Mouse (Mus musculus) liver, postnatal 0 days (tissue): Measurements from ENCODE around the gene Pkp3. TPM values are rescaled to one million over a fixed set of nuclear protein-coding genes. Genes with fewer than 3 reads are reported as not detected.

Source experiments
- ATAC-seq: fragments of 200-750 bp; cut with Nextera tagmentation; 2 replicates; pipeline ENCODE4 v1.8.0; 2017; ENCODE audit warnings: mild to moderate bottlenecking, moderate library complexity
- DNase-seq: peaks from one replicate; pipeline ENCODE4 v3.0.0-alpha.2; 2016
- H3K27ac ChIP-seq: fragments of 300-500 bp; sonication (generic); 2 replicates; pipeline ENCODE4 v1.5.1; 2014; ENCODE audit warnings: antibody characterized with exemption, moderate library complexity, mild to moderate bottlenecking, low read depth
- H3K27me3 ChIP-seq: fragments of 300-500 bp; sonication (generic); 2 replicates; pipeline ENCODE4 v1.6.1; 2014; ENCODE audit warnings: low read length, control low read depth, mixed read lengths; ENCODE audit not compliant: insufficient read depth
- H3K36me3 ChIP-seq: fragments of 300-500 bp; sonication (generic); replicated peaks from 2 replicates; pipeline ENCODE4 v1.6.1; 2014; ENCODE audit warnings: mild to moderate bottlenecking, control low read depth, low read length, moderate library complexity, mixed read lengths; ENCODE audit not compliant: insufficient read depth
- H3K4me1 ChIP-seq: fragments of 300-500 bp; sonication (generic); 2 replicates; pipeline ENCODE4 v1.6.1; 2014; ENCODE audit warnings: antibody characterized with exemption, mild to moderate bottlenecking, control low read depth; ENCODE audit not compliant: insufficient read depth
- H3K4me2 ChIP-seq: fragments of 300-500 bp; sonication (generic); 2 replicates; pipeline ENCODE4 v1.6.1; 2014; ENCODE audit warnings: low read depth, mild to moderate bottlenecking, low read length, moderate library complexity, mixed read lengths
- H3K4me3 ChIP-seq: fragments of 300-500 bp; sonication (generic); 2 replicates; pipeline ENCODE4 v1.5.1; 2014; ENCODE audit warnings: low read depth, low read length
- H3K9ac ChIP-seq: fragments of 300-500 bp; sonication (generic); replicated peaks from 2 replicates; pipeline ENCODE4 v1.6.1; 2014; ENCODE audit warnings: mild to moderate bottlenecking, moderate library complexity
- H3K9me3 ChIP-seq: fragments of 300-500 bp; sonication (generic); 2 replicates; pipeline ENCODE4 v1.6.1; 2016; ENCODE audit warnings: mild to moderate bottlenecking, control low read depth, low read length, mixed read lengths
- CTCF ChIP-seq: sonication (generic); IDR thresholded peaks from 2 replicates; pipeline ENCODE4 v1.5.1; 2016; ENCODE audit warnings: antibody characterized with exemption, low read depth
- EP300 ChIP-seq: IDR thresholded peaks from 2 replicates; pipeline ENCODE4 v1.6.1; 2016; ENCODE audit warnings: antibody characterized with exemption, low read depth, mild to moderate bottlenecking
- WGBS: fragments of 180-500 bp; shearing (Covaris S2); extraction: QIAGEN DNeasy Blood & Tissue Kit; methylation state at CpG from one replicate; pipeline ENCODE4 v1.1.7; 2014; ENCODE audit not compliant: insufficient replicate concordance; 5-methylcytosine and 5-hydroxymethylcytosine counted together
- polyA plus RNA-seq: library from polyadenylated mRNA; unstranded; fragments of >200 nt; fragmentation: Nextera tagmentation; extraction: Ambion mirVana; gene quantifications from 2 replicates; pipeline ENCODE4 v1.2.1, GENCODE M21; 2015

Pkp3 gene
- polyA plus RNA-seq, 1 experiment from 2014 or later, result 1.5 TPM

DNA sequence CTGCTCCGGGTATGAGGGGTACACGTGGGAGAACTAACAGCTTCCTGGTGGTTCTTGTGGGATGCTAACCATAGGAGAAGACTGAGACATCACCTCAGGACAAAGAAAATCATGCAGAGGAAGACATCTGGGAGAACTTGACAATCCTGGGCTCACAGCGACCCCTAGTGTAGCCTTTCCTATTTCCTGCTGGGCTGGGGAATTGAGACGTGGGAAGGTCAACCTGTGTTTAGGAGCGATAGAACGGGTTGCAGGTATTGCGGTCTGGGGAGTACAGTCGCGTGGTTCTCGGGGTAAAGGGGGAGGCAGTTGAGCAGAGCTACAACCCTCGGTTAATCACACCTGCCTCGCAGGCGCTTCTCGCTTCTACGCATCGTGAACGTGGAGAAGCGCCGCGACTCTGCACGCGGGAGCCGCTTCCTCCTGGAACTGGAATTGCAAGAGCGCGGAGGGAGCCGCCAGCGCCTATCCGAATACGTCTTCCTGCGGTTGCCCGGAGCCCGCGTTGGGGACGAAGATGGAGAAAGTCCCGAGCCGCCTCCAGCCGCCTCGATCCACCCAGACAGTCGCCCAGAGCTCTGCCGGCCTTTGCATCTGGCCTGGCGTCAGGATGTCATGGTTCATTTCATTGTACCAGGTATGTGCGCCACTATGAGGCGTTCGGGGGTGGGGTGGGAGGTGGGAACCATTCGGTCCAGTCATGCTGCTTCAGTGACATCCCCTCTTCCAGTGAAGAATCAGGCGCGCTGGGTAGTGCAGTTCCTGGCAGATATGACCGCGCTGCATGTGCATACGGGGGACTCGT is 7.8 kb upstream of the Pkp3 start:
- no peaks in the 10 kb centered on the region for H3K36me3 ChIP-seq
- peaks cover 24% of the 10 kb centered on the region for H3K27me3 ChIP-seq
- DNase-seq (peak; percentile 85), ATAC-seq (peak; percentile 49; the same call in 1 of the 2 replicates)
- peak overlapping the region; percentile 67 for H3K4me2 ChIP-seq
- no peaks in the 10 kb centered on the region for H3K9me3 ChIP-seq
- H3K4me3 ChIP-seq, result peak overlapping the region; percentile 24
- 2% methylated on average over 51 of the region's 51 CpGs for WGBS
- peaks cover 4% of the 10 kb centered on the region; the same call in 1 of the 2 replicates for H3K4me1 ChIP-seq
- H3K9ac ChIP-seq, result no peak overlapping the region
- H3K27ac ChIP-seq, result no peak overlapping the region
- no peak for TF ChIP-seq EP300
- TF ChIP-seq CTCF, result peak; percentile 90

DNA sequence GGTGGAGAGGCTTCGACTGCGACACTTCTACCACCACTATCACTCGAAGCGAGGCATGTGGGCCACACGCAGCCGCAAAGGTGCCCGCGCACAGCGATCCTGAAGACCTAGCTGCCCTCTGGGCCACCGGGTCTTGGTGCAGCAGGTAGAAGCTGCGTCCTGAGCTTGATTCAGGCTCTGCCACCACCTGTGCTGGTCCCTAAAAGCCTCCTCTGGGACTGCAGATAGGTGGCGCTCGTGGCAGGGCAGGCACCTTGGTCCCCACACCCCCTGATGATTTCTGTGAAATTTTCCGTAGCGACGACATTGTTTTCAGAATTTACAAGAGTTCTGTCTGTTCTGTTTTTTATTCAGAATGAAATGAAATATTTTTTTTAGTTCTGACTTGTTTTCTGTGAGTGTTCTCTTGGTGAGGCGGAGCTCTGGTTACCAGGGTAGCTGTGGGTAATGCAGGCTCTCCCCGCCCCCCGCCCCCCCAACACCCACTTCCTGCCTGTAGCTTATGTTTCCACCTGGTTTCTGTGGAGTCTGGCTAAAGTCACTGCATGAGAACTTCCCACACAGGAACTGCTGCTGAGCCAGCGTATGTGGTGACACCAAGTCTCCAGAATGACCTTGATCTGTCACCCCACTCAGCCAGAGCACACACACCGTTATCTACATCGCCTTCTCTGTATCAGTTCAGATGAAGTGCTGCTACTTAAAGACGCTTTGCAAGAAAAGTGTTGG is 5.8 kb upstream of the Pkp3 start:
- H3K9me3 ChIP-seq, result no peaks in the 10 kb centered on the region
- H3K4me3 ChIP-seq, result no peak overlapping the region
- ATAC-seq (no peak), DNase-seq (peak; percentile 65)
- no peak overlapping the region for H3K4me2 ChIP-seq
- TF ChIP-seq CTCF, result peak; percentile 76
- no peak for TF ChIP-seq EP300
- 19% methylated on average over 22 of the region's 23 CpGs for WGBS
- no peaks in the 10 kb centered on the region for H3K36me3 ChIP-seq
- H3K27me3 ChIP-seq, result peaks cover 24% of the 10 kb centered on the region
- H3K27ac ChIP-seq, result no peak overlapping the region
- H3K9ac ChIP-seq, result no peak overlapping the region
- peaks cover 4% of the 10 kb centered on the region; the same call in 1 of the 2 replicates for H3K4me1 ChIP-seq

DNA sequence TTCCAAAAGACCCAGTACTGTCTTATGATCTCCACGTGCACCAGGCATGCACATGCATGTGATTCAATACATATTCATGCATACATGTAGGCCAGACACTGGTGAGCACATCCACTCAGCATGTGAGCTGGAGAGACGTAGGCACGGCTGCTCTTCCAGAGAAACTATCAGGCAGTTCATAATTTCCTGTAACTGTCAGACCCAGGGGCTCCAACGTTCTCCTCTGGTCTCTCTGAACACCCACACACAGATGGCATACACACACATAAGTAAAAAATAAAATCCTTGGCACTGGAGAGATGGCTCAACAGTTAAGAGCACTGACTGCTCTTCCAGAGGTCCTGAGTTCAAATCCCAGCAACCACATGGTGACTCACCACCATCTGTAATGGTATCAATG is 4.2 kb upstream of the Pkp3 start:
- H3K27me3 ChIP-seq, result peaks cover 26% of the 10 kb centered on the region
- ATAC-seq, result no peak
- TF ChIP-seq CTCF (no peak), EP300 (no peak)

DNA sequence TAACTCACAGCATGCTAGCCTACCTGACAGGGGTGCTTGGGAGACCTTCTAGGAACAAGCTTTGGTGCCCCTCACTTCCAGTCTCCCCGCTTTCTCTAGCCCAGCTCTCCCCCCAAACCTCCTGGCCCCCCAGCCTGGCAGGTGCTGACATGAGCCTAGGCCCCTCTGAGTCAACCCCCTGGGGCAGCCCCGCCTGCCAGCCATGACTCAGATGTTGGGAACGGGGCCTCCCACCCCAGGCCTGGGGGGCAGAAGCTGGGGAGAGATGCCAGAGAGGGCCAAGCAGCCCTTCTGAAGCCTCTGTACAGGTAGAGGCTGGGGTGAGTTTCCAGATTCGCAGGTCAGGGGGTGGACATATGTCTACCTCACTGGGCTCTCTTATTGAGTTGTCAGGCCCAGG is 858 bp downstream of the Pkp3 start:
- no peak overlapping the region for H3K27ac ChIP-seq
- no peak overlapping the region for H3K4me2 ChIP-seq
- WGBS, result 75% methylated on average over 4 of the region's 4 CpGs
- H3K27me3 ChIP-seq, result 0 out of 2 replicates have a peak, but pooled peaks cover 7% of the 10 kb centered on the region
- H3K9me3 ChIP-seq, result no peaks in the 10 kb centered on the region
- no peak overlapping the region for H3K4me3 ChIP-seq
- H3K36me3 ChIP-seq, result no peaks in the 10 kb centered on the region
- no peaks in the 10 kb centered on the region for H3K4me1 ChIP-seq
- DNase-seq (no peak), ATAC-seq (no peak)
- no peak for TF ChIP-seq EP300
- no peak for TF ChIP-seq CTCF
- no peak overlapping the region for H3K9ac ChIP-seq

More for the DNA sequence above, 4.2 kb upstream of the Pkp3 start:
- 56% methylated on average over 4 of the region's 4 CpGs for whole genome bisulfite sequencing
- peaks cover 4% of the 10 kb centered on the region; the same call in 1 of the 2 replicates for H3K4me1 ChIP-seq
- no peaks in the 10 kb centered on the region for H3K9me3 ChIP-seq
- no peak overlapping the region for H3K4me2 ChIP-seq
- H3K36me3 ChIP-seq, result no peaks in the 10 kb centered on the region
- H3K9ac ChIP-seq, result no peak overlapping the region
- no peak for DNase-seq
- H3K4me3 ChIP-seq, result no peak overlapping the region
- no peak overlapping the region for H3K27ac ChIP-seq

DNA sequence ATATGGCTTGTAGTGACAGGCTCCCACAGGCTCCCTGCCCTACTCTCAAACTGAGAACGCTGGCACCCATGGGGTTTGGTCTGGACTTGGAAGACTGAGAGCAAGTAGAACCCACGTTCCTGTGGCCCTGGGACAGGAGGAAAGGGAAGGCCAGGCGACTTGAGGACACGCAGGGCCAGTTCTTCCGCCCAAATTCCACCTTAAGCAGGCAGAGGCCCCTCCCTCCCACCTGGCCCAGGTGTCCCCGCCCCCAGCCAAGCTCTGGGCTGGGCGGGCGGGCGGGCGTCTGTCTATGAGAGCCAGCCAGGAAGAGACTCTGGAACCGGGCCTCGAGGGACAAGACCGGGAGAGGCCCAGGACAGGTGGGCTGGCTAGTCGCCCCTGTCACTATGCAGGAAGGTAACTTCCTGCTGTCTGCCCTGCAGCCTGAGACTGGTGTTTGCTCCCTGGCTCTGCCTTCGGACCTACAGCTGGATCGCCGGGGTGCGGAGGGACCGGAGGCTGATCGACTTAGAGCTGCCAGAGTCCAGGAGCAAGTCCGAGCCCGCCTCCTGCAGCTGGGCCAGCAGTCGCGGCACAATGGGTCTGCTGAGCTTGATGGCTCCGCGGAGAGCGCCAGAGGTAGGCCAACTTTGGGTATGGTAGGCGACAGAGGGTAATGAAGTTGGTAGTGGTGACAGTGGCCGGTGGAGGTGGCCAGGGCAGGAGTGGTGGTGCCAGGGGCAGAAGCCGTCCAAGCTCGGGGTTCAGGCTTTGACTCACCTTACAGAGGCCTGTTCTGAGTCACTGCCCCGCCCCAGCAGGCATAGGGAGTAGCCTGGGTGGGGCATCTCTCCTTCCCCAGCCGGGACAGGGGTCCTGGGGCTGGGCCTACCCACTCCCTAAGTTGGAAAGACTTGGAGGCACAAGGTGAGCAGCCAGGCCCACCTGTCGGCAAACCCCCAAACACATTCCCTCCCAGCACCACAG is 1.7 kb downstream of the Pkp3 start:
- 0 out of 2 replicates have a peak, but pooled peaks cover 7% of the 10 kb centered on the region for H3K27me3 ChIP-seq
- H3K9ac ChIP-seq, result no peak overlapping the region
- H3K27ac ChIP-seq, result no peak overlapping the region

More for the DNA sequence above, 1.7 kb downstream of the Pkp3 start:
- Histone ChIP-seq H3K4me2 (0 out of 2 replicates have a peak overlapping the region, but pooled peaks have one; percentile 10), H3K4me1 (no peaks in the 10 kb centered on the region), H3K9me3 (no peaks in the 10 kb centered on the region), H3K4me3 (no peak overlapping the region), H3K36me3 (no peaks in the 10 kb centered on the region)
- no peak for ATAC-seq
- TF ChIP-seq CTCF (no peak), EP300 (no peak)
- 40% methylated on average over 34 of the region's 34 CpGs for WGBS
- DNase-seq, result no peak
